Mouse (Mus musculus) heart, postnatal 4 days (tissue): ENCODE measurements at regions not wholly inside any gene's neighbourhood (a gene's known extent, or its start where the extent isn't known, plus 50 kb on each side); places are given as distances from the start of the nearest gene placed in this dataset.

ENCODE experiments used
- DNase-seq: peaks from one replicate; pipeline ENCODE4 v3.0.0; 2021

- peak; percentile 94 for DNase-seq
Measured at GRCm38 (mm10) chr9:66646226-66646625, 53.3 kb upstream of the Usp3 start.

DNA sequence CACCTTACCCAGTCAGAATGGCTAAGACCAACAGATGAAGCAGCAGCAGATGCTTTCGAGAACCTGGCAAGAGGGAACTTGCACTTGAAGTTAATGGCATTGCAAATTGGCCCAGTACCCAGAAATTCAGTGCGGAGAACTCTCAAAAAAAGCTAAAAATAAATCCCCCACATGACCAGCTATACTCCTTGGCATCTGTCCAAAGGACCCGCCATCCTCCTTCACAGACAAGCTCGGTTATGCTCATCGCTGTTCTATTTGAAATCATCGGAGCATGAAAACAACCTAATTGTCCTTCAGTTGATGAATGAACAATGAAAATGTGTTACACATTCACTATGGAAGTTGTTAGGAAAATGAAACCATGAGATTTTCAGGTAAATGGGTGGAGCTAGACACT, 58.4 kb upstream of the Usp3 start:
- peak; percentile 53 for DNase-seq

GRCm38 (mm10) chr9:66657116-66657758, 56.2 kb upstream of the Car12 start:
- DNase-seq = no peak

DNA sequence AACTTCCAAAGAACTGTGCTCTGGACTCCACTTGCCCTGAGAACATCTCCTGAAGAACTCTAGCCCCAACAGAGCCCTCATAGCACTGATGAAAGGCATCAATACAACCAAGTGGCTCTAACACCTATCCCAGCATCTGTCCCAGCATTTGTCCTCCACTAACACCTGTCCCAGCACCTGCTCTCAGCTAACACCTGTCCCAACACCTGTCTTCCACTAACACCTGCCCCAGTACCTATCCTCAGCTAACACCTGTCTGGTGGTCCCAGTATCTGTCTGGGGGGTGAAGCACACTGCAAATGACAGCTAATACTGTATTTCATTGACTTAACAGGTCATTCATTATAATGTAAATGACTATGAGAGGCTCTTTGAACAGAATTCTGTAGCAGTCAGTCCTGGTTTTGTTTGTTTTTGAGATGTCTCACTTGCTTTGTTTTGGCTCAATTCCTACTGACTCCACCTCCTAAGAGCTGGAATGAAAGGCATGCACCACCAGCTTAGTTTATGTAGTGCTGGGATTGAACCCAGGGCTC, 54.7 kb upstream of the Car12 start:
- DNase-seq = no peak

DNA sequence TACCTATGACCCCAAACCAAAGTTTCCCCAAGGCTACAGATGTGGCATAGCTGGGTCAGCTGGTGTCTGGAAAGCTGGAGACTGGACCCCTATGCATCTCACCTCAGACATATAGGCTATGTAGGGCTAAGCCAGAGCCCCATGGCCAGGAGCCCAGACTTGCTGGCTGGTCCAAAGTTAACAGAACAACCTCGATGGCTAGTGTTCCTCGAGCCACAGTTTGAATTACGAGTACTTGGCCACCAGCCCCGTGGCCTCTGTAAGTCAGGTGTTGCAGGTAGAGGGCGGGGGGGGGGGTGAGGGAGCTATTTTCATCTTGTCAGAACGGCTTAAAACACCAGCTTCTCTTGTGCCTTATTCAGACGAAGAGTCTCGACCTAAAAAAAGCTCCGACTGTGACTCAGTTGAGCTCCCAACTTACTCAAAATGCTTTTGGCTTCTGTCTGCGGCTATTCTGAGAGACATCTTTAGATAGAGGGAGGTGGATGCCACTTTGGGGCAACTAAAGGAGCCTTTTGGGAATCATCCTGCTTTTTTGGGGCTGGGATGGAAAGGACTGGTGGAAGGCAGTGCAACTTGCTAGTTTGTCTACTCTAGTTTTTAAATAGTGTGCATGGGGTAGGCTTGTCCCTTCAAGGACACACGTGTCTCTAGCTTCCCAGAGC, 53.6 kb upstream of the Car12 start:
- no peak for DNase-seq

DNA sequence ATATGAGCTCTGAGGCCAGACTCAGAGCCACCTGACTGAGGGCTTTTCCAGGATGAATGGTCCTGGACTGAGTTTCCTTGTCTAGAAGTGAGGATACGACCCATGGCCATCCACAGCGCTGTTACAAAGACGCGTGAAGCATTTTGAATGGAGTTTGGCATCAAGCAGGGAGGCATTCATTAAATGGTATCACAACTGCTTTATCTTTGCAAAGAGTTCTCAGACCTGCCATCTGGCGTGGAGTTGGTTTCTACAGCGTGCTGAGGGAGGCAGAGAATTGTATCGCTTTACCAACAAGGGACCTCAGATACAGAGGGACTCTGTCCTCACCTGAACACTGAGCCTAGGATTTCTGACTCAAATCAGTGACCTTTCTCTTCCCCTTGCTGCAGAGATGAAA, 51.9 kb upstream of the Car12 start:
- DNase-seq = no peak

- no peak for DNase-seq
Measured at GRCm38 (mm10) chr9:66662443-66662842, 51.0 kb upstream of the Car12 start.
